9 mouse cellular contexts compared by ENCODE assay signal in the genomic region with DNA sequence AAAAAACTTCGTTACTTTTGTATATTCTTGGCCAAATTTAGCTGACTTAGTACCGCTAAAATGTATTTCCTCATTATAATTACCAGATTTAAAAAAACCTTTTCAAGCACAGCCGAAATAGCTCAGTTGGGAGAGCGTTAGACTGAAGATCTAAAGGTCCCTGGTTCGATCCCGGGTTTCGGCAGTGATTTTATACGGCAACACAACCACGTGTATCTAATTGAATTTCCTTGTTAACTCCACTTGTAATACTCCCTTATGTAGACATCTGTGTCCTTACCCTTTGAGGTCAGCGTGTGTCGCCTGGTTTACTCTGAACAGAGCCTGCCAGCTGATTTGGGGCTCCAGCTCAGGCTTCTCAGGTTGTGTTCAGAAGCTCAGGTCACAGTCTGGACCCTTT. TPM values are rescaled to one million over a fixed set of nuclear protein-coding genes. Genes with fewer than 3 reads are reported as not detected.
A peak's percentile ranks its signal among the peaks of the same experiment; 100 is the strongest.
DNase-seq lines count a peak whose midpoint lies in the region; ATAC-seq and TF ChIP-seq lines count a peak whose summit lies in the region.
"Had no signal": no experiment of that assay in that cellular context is flagged by ENCODE, and none has a peak within 500 bp of the region (broad histone marks: within the 10 kb centered on the region; RNA-seq: fewer than 3 reads in every experiment).

No protein-coding gene starts in this region.

- H3K36me3 ChIP-seq in embryonic facial prominence, embryonic 15.5 days: no peaks in the 10 kb centered on the region
- H3K36me3 ChIP-seq in heart, embryonic 15.5 days: no peaks in the 10 kb centered on the region
- no peaks in the 10 kb centered on the region for H3K36me3 ChIP-seq in kidney, postnatal 0 days (ENCODE audit: insufficient read depth, low read length)
- no peaks in the 10 kb centered on the region for H3K36me3 ChIP-seq in liver, embryonic 16.5 days (ENCODE audit: control insufficient read depth, insufficient read depth)
- H3K36me3 ChIP-seq in neural tube, embryonic 11.5 days (ENCODE audit: control insufficient read depth, insufficient read depth, low read length): no peaks in the 10 kb centered on the region

- peak overlapping the region; percentile 26 for H3K4me2 ChIP-seq in embryonic facial prominence, embryonic 15.5 days (replicated peaks)
- H3K4me2 ChIP-seq in heart, embryonic 15.5 days: peak overlapping the region; percentile 44; the same call in 1 of the 2 replicates
- peak overlapping the region; percentile 39 for H3K4me2 ChIP-seq in kidney, postnatal 0 days (ENCODE audit: low read length)
- H3K4me2 ChIP-seq in liver, embryonic 16.5 days (ENCODE audit: low read depth, low read length): peak overlapping the region; percentile 49
- 0 out of 2 replicates have a peak overlapping the region, but pooled peaks have one; percentile 23 for H3K4me2 ChIP-seq in neural tube, embryonic 11.5 days (ENCODE audit: low read depth)

- no peaks in the 10 kb centered on the region for H3K9me3 ChIP-seq in embryonic facial prominence, embryonic 15.5 days (replicated peaks)
- no peaks in the 10 kb centered on the region for H3K9me3 ChIP-seq in heart, embryonic 15.5 days (replicated peaks)
- H3K9me3 ChIP-seq in kidney, postnatal 0 days (replicated peaks; ENCODE audit: low read length): no peaks in the 10 kb centered on the region
- H3K9me3 ChIP-seq in liver, embryonic 16.5 days (replicated peaks; ENCODE audit: control insufficient read depth, low read length): no peaks in the 10 kb centered on the region
- no peaks in the 10 kb centered on the region for H3K9me3 ChIP-seq in neural tube, embryonic 11.5 days (ENCODE audit: control insufficient read depth, low read length)

- peak; percentile 27 for ATAC-seq in CD4-positive, CD25-positive, alpha-beta regulatory T cell, adult 4 months
- ATAC-seq in embryonic facial prominence, embryonic 15.5 days (ENCODE audit: insufficient number of reproducible peaks, low FRiP score, low TSS enrichment, low read depth): peak; percentile 67
- no peak; the same call in 1 of the 2 replicates for ATAC-seq in heart, embryonic 15.5 days (replicated peaks; ENCODE audit: insufficient number of reproducible peaks, insufficient read depth, low FRiP score, low read depth)
- ATAC-seq in kidney, postnatal 0 days (replicated peaks; ENCODE audit: low FRiP score, low read depth): peak; percentile 77
- peak; percentile 68 for ATAC-seq in liver, embryonic 16.5 days (ENCODE audit: low read depth)
- peak; percentile 14; the same call in 1 of the 2 replicates for ATAC-seq in neural tube, embryonic 11.5 days (ENCODE audit: insufficient read depth, low FRiP score, low TSS enrichment)

- DNase-seq in adrenal gland, postnatal 10 days: peak; percentile 68
- DNase-seq in kidney, postnatal 0 days (ENCODE audit: low spot score): peak; percentile 83
- DNase-seq in neural tube, embryonic 11.5 days (ENCODE audit: low spot score): peak; percentile 77
- peak; percentile 80 for DNase-seq in thymus, postnatal 25 days

- no peak overlapping the region for H3K9ac ChIP-seq in embryonic facial prominence, embryonic 15.5 days
- no peak overlapping the region for H3K9ac ChIP-seq in heart, embryonic 15.5 days
- no peak overlapping the region for H3K9ac ChIP-seq in kidney, postnatal 0 days (ENCODE audit: low read depth, low read length)
- H3K9ac ChIP-seq in liver, embryonic 16.5 days (ENCODE audit: low read depth, low read length): peak overlapping the region; percentile 36
- H3K9ac ChIP-seq in neural tube, embryonic 11.5 days (ENCODE audit: low read length): no peak overlapping the region

- no peak overlapping the region for H3K27ac ChIP-seq in embryonic facial prominence, embryonic 15.5 days (replicated peaks)
- H3K27ac ChIP-seq in heart, embryonic 15.5 days: no peak overlapping the region
- no peak overlapping the region for H3K27ac ChIP-seq in kidney, postnatal 0 days
- no peak overlapping the region for H3K27ac ChIP-seq in liver, embryonic 16.5 days (ENCODE audit: low read length)
- no peak overlapping the region for H3K27ac ChIP-seq in neural tube, embryonic 11.5 days (ENCODE audit: low read depth, low read length)

- WGBS in embryonic facial prominence, embryonic 15.5 days: 2% methylated on average over 11 of the region's 11 CpGs
- WGBS in heart, embryonic 15.5 days: 9% methylated on average over 11 of the region's 11 CpGs
- WGBS in kidney, postnatal 0 days: 5% methylated on average over 11 of the region's 11 CpGs
- WGBS in liver, embryonic 16.5 days (ENCODE audit: insufficient replicate concordance): under 1% methylated on average over 11 of the region's 11 CpGs
- 3% methylated on average over 11 of the region's 11 CpGs for WGBS in neural tube, embryonic 11.5 days

- H3K27me3 ChIP-seq in embryonic facial prominence, embryonic 15.5 days: no peaks in the 10 kb centered on the region
- no peaks in the 10 kb centered on the region for H3K27me3 ChIP-seq in heart, embryonic 15.5 days
- no peaks in the 10 kb centered on the region for H3K27me3 ChIP-seq in kidney, postnatal 0 days (ENCODE audit: insufficient read depth, low read length)
- no peaks in the 10 kb centered on the region for H3K27me3 ChIP-seq in liver, embryonic 16.5 days (ENCODE audit: control insufficient read depth, insufficient read depth, low read depth, low read length)
- no peaks in the 10 kb centered on the region for H3K27me3 ChIP-seq in neural tube, embryonic 11.5 days (ENCODE audit: control insufficient read depth, insufficient read depth, low read length)

- peak overlapping the region; percentile 8; the same call in 1 of the 2 replicates for H3K4me3 ChIP-seq in embryonic facial prominence, embryonic 15.5 days (replicated peaks)
- peak overlapping the region; percentile 1; the same call in 1 of the 2 replicates for H3K4me3 ChIP-seq in heart, embryonic 15.5 days
- no peak overlapping the region for H3K4me3 ChIP-seq in kidney, postnatal 0 days (replicated peaks; ENCODE audit: low read depth, low read length)
- peak overlapping the region; percentile 9 for H3K4me3 ChIP-seq in liver, embryonic 16.5 days (ENCODE audit: low read depth, low read length)
- no peak overlapping the region for H3K4me3 ChIP-seq in neural tube, embryonic 11.5 days (ENCODE audit: low read depth, low read length)

- no peak for TF ChIP-seq CTCF in kidney, postnatal 0 days (IDR thresholded peaks at IDR 0.05; ENCODE audit: low read depth)

- peaks cover 8% of the 10 kb centered on the region for H3K4me1 ChIP-seq in embryonic facial prominence, embryonic 15.5 days
- H3K4me1 ChIP-seq in heart, embryonic 15.5 days (replicated peaks): peaks cover 19% of the 10 kb centered on the region
- peaks cover 9% of the 10 kb centered on the region; the same call in 1 of the 2 replicates for H3K4me1 ChIP-seq in kidney, postnatal 0 days (replicated peaks; ENCODE audit: insufficient read depth, low read length)
- H3K4me1 ChIP-seq in liver, embryonic 16.5 days (ENCODE audit: control insufficient read depth, low read depth, low read length): peaks cover 27% of the 10 kb centered on the region
- no peaks in the 10 kb centered on the region for H3K4me1 ChIP-seq in neural tube, embryonic 11.5 days (ENCODE audit: control insufficient read depth, insufficient read depth, low read length)

RNA-seq across cellular contexts. Expression of a gene that starts 36.4 kb away (rescaled TPM):
- polyA plus RNA-seq in CD4-positive, CD25-positive, alpha-beta regulatory T cell, adult 4 months (2017; shearing (Covaris generic)): 1 to 10 TPM; 5.5 to 8.0 TPM
- total RNA-seq in adrenal gland, postnatal 10 days (2021): 10 to 100 TPM; 60.8 to 65.6 TPM
- 4.5 and 5.4 TPM in 2 replicates for polyA plus RNA-seq in embryonic facial prominence, embryonic 15.5 days (2015; fragmentation: Nextera tagmentation; extraction: Ambion mirVana)
- polyA plus RNA-seq in heart, embryonic 15.5 days (2015; fragmentation: Nextera tagmentation; extraction: Ambion mirVana): 4.3 and 4.4 TPM in 2 replicates
- 6.1 and 6.2 TPM in 2 replicates for polyA plus RNA-seq in kidney, postnatal 0 days (2015; fragmentation: Nextera tagmentation; extraction: Ambion mirVana)
- polyA plus RNA-seq in liver, embryonic 16.5 days (2015; fragmentation: Nextera tagmentation; extraction: Ambion mirVana): 1.7 TPM in 2 replicates
- 6.6 and 6.7 TPM in 2 replicates for polyA plus RNA-seq in neural tube, embryonic 11.5 days (2014; fragmentation: Nextera tagmentation; extraction: Ambion mirVana)

RNA-seq across cellular contexts. Expression of a gene that starts 39.0 kb away (rescaled TPM):
- under 1 TPM in 1 of 2 experiments, not detected in 1; 0.05 TPM for polyA plus RNA-seq in CD4-positive, CD25-positive, alpha-beta regulatory T cell, adult 4 months (2017; shearing (Covaris generic))
- total RNA-seq in adrenal gland, postnatal 10 days (2021): not detected
- polyA plus RNA-seq in embryonic facial prominence, embryonic 15.5 days (2015; fragmentation: Nextera tagmentation; extraction: Ambion mirVana): 0.04 TPM in 1 of 2 replicates, not detected in the other
- 0.03 TPM in 1 of 2 replicates, not detected in the other for polyA plus RNA-seq in heart, embryonic 15.5 days (2015; fragmentation: Nextera tagmentation; extraction: Ambion mirVana)
- not detected in 2 replicates for polyA plus RNA-seq in kidney, postnatal 0 days (2015; fragmentation: Nextera tagmentation; extraction: Ambion mirVana)
- polyA plus RNA-seq in liver, embryonic 16.5 days (2015; fragmentation: Nextera tagmentation; extraction: Ambion mirVana): 0.01 TPM in 1 of 2 replicates, not detected in the other
- not detected in 2 replicates for polyA plus RNA-seq in neural tube, embryonic 11.5 days (2014; fragmentation: Nextera tagmentation; extraction: Ambion mirVana)
- polyA plus RNA-seq: gonadal fat pad, adult 2 months had no signal

Comparison
In these comparisons a context has a peak if more than half of its experiments do, and no peak if none do; other contexts are left out.
1. H3K4me3 ChIP-seq: peak in embryonic facial prominence, embryonic 15.5 days (single experiment), heart, embryonic 15.5 days (single experiment) and liver, embryonic 16.5 days (single experiment); none in kidney, postnatal 0 days (single experiment) and neural tube, embryonic 11.5 days (single experiment).
2. Peak in every context shown above with its lines, with median percentiles within 50 percentile points of each other: DNase-seq and H3K4me2 ChIP-seq.